Mouse (Mus musculus): ENCODE data around the gene Nudt8.

DNA sequence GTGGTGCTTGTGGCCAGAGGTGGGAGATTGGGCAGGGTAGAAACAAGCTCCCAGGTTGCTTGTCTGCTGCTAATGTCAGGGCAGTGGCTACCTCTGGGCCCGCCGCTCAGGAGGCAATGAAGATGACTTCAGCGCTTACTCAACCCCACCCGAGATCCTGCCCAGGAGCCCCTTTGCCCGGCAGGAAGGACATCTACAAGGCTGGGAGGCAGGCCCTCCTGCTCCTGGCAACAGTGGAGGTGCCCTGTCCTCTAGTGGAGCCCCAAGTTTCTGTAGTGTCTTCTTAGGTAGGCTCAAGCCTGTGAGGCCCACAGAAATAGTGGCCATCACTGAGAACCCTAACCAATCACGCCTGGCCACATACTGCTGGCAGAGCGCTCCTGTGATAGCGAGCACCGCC lies 4.7 kb downstream of the Nudt8 start:
- no peak for TF ChIP-seq GATA1 (IDR thresholded peaks at IDR 0.05; ENCODE audit: low read length)
- no peak for TF ChIP-seq TAL1 (IDR thresholded peaks at IDR 0.05; ENCODE audit: low read length)
